Mouse (Mus musculus) spleen, adult 2 months (tissue): Measurements from ENCODE around the gene Prex1.

ENCODE experiments used
- CTCF ChIP-seq: fragments of 200-500 bp; IDR thresholded peaks from 2 replicates; pipeline ENCODE4 v1.5.1; 2011; ENCODE audit warnings: mild to moderate bottlenecking, inconsistent platforms; ENCODE audit not compliant: insufficient read depth, insufficient read length, insufficient replicate concordance; ENCODE audit errors: extremely low read depth
- POLR2A ChIP-seq: fragments of 200-500 bp; IDR thresholded peaks from 2 replicates; pipeline ENCODE4 v1.6.1; 2011; ENCODE audit warnings: low read depth, low read length, inconsistent platforms

- TF ChIP-seq CTCF (no peak), POLR2A (no peak)
These were observed 27.8 kb upstream of the Prex1 start for GRCm38 (mm10) chr2:166741445-166741844.
